Mouse (Mus musculus) embryo, embryonic 10.5 days (tissue): Measurements from ENCODE around the gene Hcrt.

Source experiments
- DNase-seq: peaks from one replicate; pipeline ENCODE4 v3.0.0-alpha.2; 2015; ENCODE audit warnings: low spot score

Gene Hcrt

DNA sequence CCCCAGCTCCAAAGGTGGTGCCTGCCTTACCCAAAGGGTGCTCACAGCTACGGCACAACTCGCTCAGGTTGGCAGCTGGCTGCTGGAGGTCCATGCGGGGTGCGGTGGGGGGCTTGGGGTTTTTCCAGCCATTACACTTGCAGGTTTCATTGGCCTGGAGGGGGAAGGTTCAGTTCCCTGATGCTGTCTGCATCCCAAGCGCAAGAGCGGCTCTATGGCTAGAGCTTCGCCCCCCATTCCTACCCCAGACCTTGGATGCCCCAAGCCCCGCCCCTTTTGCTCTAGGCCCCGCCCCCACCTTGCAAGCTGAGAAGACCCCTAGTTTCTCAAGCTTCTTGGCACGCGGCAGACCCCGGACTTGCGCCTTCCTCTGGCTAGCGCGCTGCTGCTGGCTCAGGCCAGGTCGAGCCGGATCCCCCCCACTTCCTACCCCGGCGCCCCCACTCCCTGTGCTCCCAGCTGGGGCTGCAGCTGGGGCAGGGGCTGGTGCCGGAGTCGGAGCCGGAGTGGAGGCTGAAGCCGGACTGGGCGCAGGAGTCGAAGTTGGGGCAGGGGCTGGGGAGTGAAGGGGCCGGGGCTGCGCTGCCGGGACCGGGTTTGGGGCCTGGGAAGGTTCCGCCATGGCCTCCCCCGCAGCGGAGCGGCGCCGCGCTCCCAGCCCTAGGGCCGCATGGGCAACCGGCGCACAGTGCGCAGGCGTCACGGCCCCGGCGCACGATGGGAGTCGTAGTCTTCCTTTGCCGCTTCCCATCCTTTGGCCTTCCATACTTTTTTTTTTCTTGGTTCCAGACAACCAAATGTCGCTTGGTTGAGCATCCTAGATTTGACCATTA is 50.7 kb downstream of the Hcrt start, which contains the start of gene Kat2a:
Kat2a (minus strand) TSS at position 683 of the 833 bp plus-strand sequence.
- peak; percentile 94 for DNase-seq
